Mouse (Mus musculus): Measurements from ENCODE around the gene Ms4a1. TPM values are rescaled to one million over a fixed set of nuclear protein-coding genes. Genes with fewer than 3 reads are reported as not detected.
A peak's percentile ranks its signal among the peaks of the same experiment; 100 is the strongest.
"Not testable (repeated sequence)": the region's sequence is repeated elsewhere in the genome, so short reads cannot be mapped to it uniquely, and the experiment has no call there.

Ms4a1 gene
- polyA plus RNA-seq, 1 experiment, result not detected

DNA sequence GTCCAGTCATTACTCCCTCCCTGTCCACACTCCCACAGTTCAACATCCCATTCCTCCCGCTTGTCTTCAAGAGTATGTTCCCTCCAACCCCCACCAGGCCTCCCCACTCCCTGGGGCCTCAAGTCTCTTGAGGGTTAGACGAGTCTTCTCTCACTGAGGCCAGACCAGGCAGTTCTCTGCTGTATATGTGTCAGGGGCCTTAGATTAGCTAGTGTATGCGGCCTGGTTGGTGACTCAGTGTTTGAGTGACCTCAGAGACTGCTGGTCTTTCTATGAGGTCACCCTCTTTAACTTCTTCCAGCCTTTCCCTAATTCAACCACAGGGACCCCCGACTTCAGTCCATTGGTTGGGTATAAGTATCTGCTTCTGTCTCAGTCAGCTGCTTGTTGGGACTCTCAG lies 915 bp upstream of the Ms4a1 start:
- no peak overlapping the region for H3K27ac ChIP-seq (ENCODE audit: insufficient read depth, low read length)
- no peak overlapping the region for H3K4me3 ChIP-seq (ENCODE audit: insufficient read depth, low read length)
- no peak for TF ChIP-seq CTCF (IDR thresholded peaks at IDR 0.05; ENCODE audit: borderline replicate concordance, insufficient read depth, low read length)
- no peak for TF ChIP-seq POLR2A (IDR thresholded peaks at IDR 0.05; ENCODE audit: low read depth, low read length)
- no peaks in the 10 kb centered on the region for H3K4me1 ChIP-seq (ENCODE audit: control insufficient read depth, insufficient read depth, low read length)

DNA sequence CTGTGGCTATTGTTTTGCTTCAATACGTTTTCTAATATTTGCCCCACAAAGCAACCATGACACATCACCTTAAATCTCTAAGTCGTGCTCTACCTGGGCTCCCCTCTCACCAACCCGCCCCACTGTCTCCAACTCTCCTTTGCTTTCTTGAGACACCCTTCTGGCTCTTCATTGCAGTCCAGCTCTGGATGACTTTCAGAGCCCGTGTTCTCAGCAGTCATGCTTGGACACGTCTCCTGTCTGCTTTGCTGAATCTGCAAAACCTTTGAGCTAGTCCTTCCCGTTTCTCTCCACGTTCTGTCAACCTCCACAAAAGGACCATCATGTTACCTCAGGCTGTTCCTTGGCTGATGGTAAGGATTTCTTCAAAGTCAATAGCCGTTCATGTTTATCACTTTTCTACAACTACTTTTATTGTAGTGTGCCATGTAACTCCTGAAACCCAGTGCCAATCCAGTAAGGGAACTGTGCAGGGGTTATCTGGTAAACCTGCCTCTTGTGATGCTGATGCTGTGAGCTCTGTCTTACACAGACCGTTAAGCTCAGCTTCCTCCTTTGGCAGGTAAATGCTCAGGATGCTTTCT lies 1.3 kb downstream of the Ms4a1 start:
- TF ChIP-seq POLR2A (IDR thresholded peaks at IDR 0.05; ENCODE audit: low read depth, low read length), result no peak
- no peaks in the 10 kb centered on the region for H3K4me1 ChIP-seq (ENCODE audit: control insufficient read depth, insufficient read depth, low read length)
- H3K27ac ChIP-seq (ENCODE audit: insufficient read depth, low read length), result no peak overlapping the region
- no peak overlapping the region for H3K4me3 ChIP-seq (ENCODE audit: insufficient read depth, low read length)

GRCm38 (mm10) chr19:11263549-11263948 lies 2.5 kb downstream of the Ms4a1 start:
- TF ChIP-seq CTCF (IDR thresholded peaks at IDR 0.05; ENCODE audit: borderline replicate concordance, insufficient read depth, low read length) (no peak), POLR2A (IDR thresholded peaks at IDR 0.05; ENCODE audit: low read depth, low read length) (no peak)
- no peaks in the 10 kb centered on the region for H3K4me1 ChIP-seq (ENCODE audit: control insufficient read depth, insufficient read depth, low read length)
- no peak overlapping the region for H3K4me3 ChIP-seq (ENCODE audit: insufficient read depth, low read length)
- no peak overlapping the region for H3K27ac ChIP-seq (ENCODE audit: insufficient read depth, low read length)

GRCm38 (mm10) chr19:11262932-11263331 lies 3.1 kb downstream of the Ms4a1 start:
- H3K4me3 ChIP-seq (ENCODE audit: insufficient read depth, low read length); H3K4me1 ChIP-seq (ENCODE audit: control insufficient read depth, insufficient read depth, low read length); H3K27ac ChIP-seq (ENCODE audit: insufficient read depth, low read length): not testable (repeated sequence)

GRCm38 (mm10) chr19:11261522-11261921 lies 4.5 kb downstream of the Ms4a1 start:
- Histone ChIP-seq H3K27ac (ENCODE audit: insufficient read depth, low read length) (no peak overlapping the region), H3K4me3 (ENCODE audit: insufficient read depth, low read length) (no peak overlapping the region), H3K4me1 (ENCODE audit: control insufficient read depth, insufficient read depth, low read length) (no peaks in the 10 kb centered on the region)
- TF ChIP-seq CTCF (IDR thresholded peaks at IDR 0.05; ENCODE audit: borderline replicate concordance, insufficient read depth, low read length) (no peak), POLR2A (IDR thresholded peaks at IDR 0.05; ENCODE audit: low read depth, low read length) (no peak)

DNA sequence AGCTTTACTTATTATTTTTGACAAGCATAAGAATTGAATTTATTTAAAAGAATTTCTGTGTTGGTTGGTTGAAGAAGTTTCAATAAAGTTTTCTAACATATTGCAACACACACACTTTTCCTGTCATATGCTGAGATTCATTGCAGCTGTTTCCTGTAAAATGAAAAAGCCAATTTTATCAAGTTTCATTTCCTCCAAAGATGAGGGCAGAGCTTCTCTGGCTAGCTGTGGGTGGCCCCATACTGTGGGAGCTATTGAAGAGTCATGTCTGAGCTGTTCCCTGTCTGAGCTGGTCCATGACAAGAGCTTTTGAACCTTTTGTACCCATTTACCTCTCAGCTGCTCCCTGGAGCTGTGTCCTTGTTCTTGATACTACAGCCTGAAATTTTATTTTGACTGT lies 21.8 kb downstream of the Ms4a1 start:
- Histone ChIP-seq H3K27ac (ENCODE audit: insufficient read depth, low read length) (no peak overlapping the region), H3K4me3 (ENCODE audit: insufficient read depth, low read length) (no peak overlapping the region), H3K4me1 (ENCODE audit: control insufficient read depth, insufficient read depth, low read length) (no peaks in the 10 kb centered on the region)
- TF ChIP-seq CTCF (IDR thresholded peaks at IDR 0.05; ENCODE audit: borderline replicate concordance, insufficient read depth, low read length), result no peak
- no peak for TF ChIP-seq POLR2A (IDR thresholded peaks at IDR 0.05; ENCODE audit: low read depth, low read length)

DNA sequence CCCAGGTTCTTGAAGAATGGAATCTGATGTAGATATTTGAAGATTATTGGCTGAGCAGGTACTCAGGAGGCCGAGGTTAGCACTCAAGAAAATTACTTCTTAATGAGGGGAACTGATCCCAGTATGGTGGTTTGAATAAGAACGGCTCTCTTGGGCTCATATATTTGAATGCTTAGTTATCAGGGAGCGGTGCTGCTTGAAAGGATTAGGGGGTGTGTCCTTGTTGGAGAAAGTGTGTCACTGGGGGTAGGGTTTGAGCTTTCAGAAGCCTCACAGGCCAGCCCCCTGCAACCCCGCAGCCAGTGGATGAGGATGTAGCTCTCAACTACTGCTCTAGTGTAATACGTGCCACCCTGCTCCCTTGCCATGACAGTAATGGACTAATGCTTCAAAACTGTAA lies 23.5 kb downstream of the Ms4a1 start:
- TF ChIP-seq POLR2A (IDR thresholded peaks at IDR 0.05; ENCODE audit: low read depth, low read length) (no peak), CTCF (IDR thresholded peaks at IDR 0.05; ENCODE audit: borderline replicate concordance, insufficient read depth, low read length) (no peak)
- Histone ChIP-seq H3K4me3 (ENCODE audit: insufficient read depth, low read length) (no peak overlapping the region), H3K4me1 (ENCODE audit: control insufficient read depth, insufficient read depth, low read length) (no peaks in the 10 kb centered on the region), H3K27ac (ENCODE audit: insufficient read depth, low read length) (no peak overlapping the region)

- Histone ChIP-seq H3K4me3 (ENCODE audit: insufficient read depth, low read length) (no peak overlapping the region), H3K27ac (ENCODE audit: insufficient read depth, low read length) (no peak overlapping the region; the same call in 1 of the 2 replicates), H3K4me1 (ENCODE audit: control insufficient read depth, insufficient read depth, low read length) (0 out of 2 replicates have a peak, but pooled peaks cover 3% of the 10 kb centered on the region)
- no peak for TF ChIP-seq POLR2A (IDR thresholded peaks at IDR 0.05; ENCODE audit: low read depth, low read length)
- TF ChIP-seq CTCF (IDR thresholded peaks at IDR 0.05; ENCODE audit: borderline replicate concordance, insufficient read depth, low read length), result no peak
Measured at GRCm38 (mm10) chr19:11235820-11236219, 30.2 kb downstream of the Ms4a1 start.

DNA sequence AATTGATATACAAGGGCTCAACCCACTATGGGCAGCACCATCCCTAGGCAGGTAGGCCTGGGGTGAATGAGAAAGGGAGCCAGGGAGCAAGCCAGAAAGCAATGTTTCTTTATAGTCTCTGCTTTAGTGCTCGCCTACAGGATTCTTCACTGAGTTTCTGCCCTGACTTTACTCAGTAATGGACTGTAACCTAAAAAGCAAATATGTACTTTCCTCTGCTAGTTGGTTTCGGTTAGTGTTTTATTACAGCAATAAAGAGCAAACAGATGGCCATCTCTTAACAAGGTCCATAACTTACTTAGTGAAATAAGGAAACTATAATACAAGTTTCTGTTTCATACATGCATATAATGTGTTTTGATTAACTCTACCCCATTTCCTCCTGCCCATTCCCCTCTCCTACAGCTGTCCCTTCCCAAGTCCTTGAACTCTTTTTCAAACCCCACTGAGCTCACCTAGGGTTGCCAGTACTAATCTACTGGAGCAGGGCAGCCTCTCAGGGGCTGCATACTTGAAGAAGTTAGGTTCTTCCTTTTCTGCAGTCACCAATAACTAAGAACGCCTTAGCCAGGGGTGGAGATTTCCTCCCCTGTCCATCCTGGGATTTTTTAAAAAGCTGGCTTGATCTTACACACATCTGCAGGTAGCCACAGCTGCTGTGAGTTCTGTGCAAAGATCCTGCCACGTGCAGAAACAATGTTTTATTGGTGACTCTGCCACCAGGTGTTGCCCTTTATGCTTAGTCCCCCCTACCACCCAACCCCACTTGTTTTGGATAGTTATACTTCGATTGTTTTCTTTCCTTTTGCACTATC lies 30.9 kb downstream of the Ms4a1 start:
- TF ChIP-seq POLR2A (IDR thresholded peaks at IDR 0.05; ENCODE audit: low read depth, low read length), result no peak
- no peak for TF ChIP-seq CTCF (IDR thresholded peaks at IDR 0.05; ENCODE audit: borderline replicate concordance, insufficient read depth, low read length)
- Histone ChIP-seq H3K4me1 (ENCODE audit: control insufficient read depth, insufficient read depth, low read length) (0 out of 2 replicates have a peak, but pooled peaks cover 3% of the 10 kb centered on the region), H3K27ac (ENCODE audit: insufficient read depth, low read length) (peak overlapping the region; percentile 28; the same call in 1 of the 2 replicates), H3K4me3 (ENCODE audit: insufficient read depth, low read length) (no peak overlapping the region)

DNA sequence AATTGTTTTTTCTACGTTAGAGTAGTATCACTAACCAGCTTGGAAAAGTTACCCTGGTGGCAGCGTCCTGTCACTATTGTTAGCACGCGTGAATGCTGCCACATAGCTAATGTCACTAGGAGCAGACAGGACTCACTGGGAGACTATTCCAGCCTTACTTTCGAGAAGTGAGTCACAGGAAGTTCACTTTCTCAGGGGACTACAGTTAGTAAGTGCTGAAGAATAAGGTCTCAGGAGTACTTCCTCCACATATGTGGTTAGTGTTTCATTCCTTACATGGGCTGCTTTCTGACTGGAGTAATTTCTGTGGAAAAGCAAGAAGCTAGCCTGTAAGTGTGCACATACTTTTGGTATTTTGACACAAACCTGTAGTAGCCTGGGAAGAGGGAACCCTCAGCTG lies 31.8 kb downstream of the Ms4a1 start:
- TF ChIP-seq CTCF (IDR thresholded peaks at IDR 0.05; ENCODE audit: borderline replicate concordance, insufficient read depth, low read length), result no peak
- no peak for TF ChIP-seq POLR2A (IDR thresholded peaks at IDR 0.05; ENCODE audit: low read depth, low read length)
- Histone ChIP-seq H3K27ac (ENCODE audit: insufficient read depth, low read length) (peak overlapping the region; percentile 28; the same call in 1 of the 2 replicates), H3K4me1 (ENCODE audit: control insufficient read depth, insufficient read depth, low read length) (0 out of 2 replicates have a peak, but pooled peaks cover 3% of the 10 kb centered on the region), H3K4me3 (ENCODE audit: insufficient read depth, low read length) (no peak overlapping the region)
